Mouse (Mus musculus) layer of hippocampus, postnatal 25 days (tissue): ENCODE data around the gene Hhat. TPM values are rescaled to one million over a fixed set of nuclear protein-coding genes. Genes with fewer than 3 reads are reported as not detected.

Experiments
- DNase-seq, 2 experiments: peaks; one replicate each; pipeline ENCODE4 v3.0.0; 2022; ENCODE audit warnings: mixed read lengths in 2 of 2, low spot score in 1 of 2; ENCODE audit errors: extremely low spot score in 1 of 2
- total RNA-seq, 2 experiments: library from RNA; stranded (reverse); gene quantifications; 2 replicates each; pipeline ENCODE4 v1.2.3; 2021

Hhat gene
- total RNA-seq, 2 experiments from 2014 or later = 1.2 to 1.8 TPM

DNA sequence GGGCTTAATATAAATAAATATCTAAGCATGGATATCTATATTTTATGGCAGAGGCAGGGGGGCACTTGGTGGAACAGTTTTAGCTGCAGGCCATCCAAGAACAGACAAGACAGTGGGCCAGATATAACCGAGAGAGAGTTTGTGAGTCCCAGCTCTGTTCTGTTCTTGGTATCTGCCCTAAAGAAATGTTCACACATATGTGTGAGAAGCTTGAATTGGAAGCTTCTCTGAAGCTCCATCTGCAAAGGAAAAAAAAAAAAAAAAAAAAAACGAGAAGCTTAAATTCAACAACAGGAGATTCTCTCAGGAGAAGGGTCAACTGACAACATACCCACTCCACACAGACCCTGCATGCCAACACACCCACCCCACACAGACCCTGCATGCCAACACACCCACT is 188.1 kb downstream of the Hhat start:
- DNase-seq = no peak

DNA sequence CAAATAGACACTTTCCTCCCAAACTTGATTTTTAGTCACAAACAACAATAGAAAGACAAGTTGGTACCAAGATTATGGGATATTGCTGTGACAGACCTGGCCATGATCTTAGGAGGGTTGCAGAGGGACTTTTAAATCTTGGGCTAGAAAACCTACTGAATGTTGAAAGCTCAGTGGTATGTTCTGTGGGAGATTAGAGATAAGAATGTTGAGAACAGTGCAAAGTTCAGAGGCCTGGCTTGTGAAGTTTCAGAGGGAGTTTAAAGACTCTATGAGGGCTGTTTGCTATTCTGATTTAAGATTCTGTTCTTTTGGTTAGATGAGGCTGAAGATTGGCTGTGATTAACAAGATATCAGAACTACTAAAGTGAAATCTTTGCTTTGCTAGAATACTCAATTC is 206.3 kb downstream of the Hhat start:
- DNase-seq = no peak

DNA sequence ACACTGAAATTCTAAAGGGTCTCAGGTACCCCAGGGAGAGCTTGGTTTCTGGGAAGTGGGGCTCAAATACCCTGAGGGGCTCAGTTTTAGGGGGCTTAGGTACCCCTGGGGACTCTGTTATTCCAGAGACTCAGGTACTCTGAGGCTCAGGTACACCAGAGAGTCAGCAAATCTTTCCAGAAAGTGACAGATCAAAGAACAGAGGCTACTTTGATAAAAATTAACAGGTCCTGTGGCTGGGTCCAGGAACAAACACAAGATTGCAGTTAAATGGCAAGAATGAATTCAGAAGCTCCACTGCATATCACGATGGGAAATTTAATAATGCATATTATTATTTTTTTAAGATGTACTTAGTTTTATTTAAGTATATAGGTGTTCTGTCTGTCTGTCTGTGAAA is 211.7 kb downstream of the Hhat start:
- no peak for DNase-seq

DNA sequence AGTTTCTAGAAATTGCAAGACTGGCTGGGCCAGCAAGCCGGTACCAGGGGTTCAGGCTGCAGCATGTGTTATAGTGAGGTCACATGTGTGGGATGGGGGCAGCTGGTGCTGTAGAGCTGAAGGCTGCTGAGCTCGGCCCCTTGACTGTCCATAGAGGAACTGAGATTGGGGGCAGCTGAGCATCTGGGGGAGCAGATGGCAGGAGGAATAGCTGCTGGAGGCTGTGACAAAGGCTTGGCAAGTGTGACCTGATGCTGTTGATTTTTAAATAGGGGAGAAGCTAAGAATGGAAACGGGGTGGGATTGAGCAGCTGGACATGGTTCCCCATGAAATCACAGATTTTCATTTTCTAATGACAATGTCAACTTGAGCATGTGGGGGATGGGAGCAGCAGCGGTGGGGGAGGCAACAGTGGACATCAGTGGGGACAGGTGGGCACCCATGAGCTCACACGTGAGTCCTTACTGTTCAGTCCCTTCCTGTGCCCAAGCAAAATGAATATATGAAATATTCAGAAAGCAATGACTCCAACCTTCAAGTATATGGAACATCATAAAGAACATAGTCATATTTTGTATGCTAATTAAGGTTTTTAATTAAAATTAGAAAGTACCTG is 212.9 kb downstream of the Hhat start:
- peak in 1 of 2 experiments; percentile 24 for DNase-seq

DNA sequence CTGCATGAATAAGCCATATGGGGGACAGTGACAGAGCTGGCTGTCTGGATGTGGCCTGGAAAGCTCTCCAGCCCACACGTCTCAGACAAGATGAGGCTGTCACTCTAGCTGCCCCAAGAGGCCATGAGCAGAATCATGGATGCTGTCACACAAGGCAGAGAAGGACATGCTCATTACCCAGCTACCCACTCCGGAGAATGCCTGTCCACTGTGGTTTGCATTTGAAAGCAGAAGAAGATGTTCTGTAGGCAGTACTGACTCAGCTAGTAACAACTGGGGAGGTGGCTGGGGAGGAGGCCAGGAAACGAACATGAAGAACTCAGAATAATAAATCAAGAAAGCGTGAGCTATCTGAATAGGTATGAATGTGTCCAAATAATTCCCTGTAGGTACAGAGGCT is 215.5 kb downstream of the Hhat start:
- DNase-seq = no peak

DNA sequence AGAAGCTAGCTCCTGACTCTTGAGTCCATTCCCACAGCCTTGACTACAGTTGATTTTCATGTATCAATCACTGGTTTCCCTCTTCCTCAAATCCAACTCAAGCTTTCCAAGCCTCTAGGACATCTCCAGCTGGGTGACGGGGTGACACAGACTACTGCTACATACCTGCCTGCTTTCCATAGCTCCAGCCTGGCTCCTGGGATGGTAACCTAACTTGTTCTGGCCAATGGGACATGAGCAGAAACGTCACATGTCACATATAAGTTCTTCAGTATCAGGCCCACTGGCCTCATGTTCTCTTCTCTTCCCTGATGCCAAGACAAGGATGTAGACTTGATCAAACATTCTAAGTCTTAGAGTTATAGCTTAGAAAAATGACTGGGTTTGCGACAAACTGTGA is 220.5 kb downstream of the Hhat start:
- DNase-seq = no peak

DNA sequence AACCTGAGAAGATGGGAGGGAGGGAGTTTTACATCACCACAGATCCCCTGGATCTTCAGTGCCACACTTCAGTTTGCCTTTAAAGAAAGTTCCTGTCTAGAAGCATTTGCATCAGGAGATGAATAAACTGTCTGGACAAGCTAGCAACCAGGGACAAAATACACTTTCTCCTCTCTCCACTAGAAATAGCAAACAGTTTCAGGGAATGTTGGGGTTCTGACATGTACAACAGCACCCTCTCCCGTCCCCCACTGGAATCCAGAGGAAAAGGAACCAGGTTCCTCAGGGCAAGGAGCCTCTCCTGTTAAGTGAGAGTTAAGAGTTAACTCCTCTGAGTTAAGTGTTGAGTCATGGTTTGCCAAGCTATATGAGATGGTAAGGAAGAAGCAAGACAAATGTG is 224.2 kb downstream of the Hhat start:
- DNase-seq = no peak

DNA sequence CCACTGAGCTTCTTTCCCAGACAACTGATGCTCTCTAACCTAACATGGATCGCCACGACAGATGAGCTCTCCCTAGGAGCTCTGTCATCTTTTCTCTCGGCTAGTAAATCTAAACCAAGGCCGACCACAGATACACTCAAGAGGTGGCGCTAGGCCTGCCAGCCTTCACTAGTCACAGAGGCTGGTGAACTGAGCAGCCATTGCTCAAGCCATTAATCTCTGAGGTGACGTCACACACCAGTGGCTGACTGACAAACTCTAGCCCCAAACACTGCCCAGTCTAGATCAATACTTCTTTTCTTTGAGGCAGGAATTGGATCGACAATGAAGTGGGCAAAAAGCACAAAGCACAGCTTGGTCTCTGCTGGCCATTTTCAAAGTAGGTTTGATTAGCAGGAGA is 226.1 kb downstream of the Hhat start:
- DNase-seq = no peak

DNA sequence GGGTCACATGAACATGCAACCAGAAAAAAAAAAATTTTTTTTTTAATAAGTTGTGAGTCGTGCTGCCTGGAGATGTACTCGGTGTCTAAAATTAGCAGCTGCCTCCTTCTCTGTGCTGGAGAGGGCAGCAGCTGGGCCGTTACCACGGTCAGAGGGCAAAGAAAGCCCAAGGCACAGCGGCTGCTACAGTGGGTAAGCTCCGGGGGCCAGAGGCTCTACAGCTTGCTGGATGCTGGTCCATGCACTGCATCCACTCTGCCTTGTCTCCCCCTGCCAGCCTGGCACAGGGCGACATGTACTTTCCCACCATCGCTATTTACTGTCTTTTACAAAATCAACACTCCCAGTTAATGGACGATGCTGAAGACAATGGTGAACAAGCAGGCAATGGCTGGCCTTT is 226.9 kb downstream of the Hhat start:
- DNase-seq = no peak

DNA sequence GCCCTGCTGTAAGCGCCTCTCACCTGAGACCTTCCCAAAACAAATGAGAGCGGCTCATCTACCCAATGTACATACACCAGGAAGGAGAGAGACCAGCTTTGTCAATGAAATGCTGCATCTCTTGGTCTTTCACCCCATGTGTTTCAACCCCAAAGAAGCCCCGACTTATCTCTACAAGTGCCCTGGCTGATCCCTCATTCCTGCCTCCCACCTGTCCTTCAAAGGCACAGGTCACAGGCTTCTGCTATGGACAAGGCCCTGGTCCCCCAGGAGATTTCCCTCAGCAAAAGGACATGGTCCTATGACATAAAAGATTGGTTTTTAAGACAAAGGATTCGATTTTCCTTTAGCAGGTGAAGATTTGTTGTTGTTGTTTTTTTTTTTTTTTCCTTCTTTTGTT is 227.3 kb downstream of the Hhat start:
- no peak for DNase-seq

DNA sequence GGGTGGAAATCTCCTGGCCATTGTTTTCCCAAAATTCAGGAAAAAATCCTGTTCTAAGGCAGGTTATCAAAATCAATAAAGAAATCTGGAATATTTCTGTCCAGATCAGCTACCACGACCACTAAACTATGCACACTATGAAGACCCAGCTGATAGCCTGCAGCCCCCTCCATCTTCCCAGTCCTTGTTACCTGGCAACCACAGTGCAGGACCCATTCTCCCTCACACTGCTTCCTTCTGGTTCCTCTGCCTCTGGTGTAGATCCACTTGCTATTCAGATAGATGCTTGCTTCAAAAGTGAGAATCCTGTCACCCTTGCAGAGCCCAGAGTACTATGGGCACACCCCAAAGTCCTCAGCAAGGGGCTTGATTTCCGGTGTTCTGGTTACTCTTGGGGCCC is 228.9 kb downstream of the Hhat start:
- no peak for DNase-seq

DNA sequence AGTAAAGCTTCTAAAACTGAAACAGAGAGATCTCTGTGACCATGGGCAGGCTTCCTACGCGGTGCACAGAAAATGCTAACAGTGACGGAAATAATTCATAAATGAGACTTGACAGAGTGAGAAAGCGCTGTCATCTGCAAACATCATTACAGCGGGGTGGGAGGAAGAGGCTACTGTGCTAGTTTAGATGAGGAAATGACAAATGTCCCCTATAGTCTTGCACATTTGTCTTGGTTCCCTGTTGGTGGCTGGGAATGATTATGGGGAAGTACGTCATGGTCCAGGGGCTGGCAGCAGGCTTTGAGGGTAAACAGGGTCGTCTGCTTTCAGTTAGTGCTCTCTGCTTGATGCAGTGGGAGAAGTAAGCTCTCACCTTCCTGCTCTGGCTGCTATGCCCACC is 233.9 kb downstream of the Hhat start:
- no peak for DNase-seq

DNA sequence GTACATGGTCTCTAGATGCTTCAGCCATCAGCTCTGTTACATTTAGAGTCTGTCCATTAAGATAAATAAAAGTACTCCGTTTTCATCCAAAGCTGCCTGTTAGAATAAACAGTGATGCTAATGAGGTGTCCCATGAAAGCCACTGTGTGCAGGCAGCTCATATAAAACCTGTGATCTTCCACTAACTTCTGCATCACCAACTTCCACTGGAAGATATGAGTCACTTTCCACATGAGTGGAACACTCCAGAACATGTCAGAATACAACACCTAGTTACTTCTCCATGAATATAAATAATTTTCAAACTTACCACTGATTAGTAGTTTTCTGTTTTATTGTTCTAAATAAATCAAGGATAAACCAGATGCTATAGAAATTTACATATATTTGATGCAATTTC is 234.6 kb downstream of the Hhat start:
- DNase-seq = no peak

DNA sequence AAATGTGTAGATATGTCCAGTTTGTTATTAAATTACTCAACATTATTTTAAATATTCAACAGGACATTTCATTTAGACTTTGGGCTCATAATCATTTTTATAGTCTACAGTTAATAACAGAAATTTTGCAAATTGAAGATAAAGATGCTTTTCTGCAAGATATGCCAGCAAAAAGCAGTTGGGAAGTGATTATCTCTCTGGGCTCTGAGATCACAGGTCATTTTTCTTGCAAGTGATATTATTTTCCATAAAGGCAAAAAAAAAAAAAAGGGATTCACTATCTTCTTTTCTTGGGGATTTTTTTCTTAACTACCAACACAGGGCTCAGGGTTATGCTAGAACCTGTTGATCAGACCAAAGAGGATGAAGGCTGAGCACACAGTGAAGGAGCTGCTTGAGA is 238.0 kb downstream of the Hhat start:
- no peak for DNase-seq

DNA sequence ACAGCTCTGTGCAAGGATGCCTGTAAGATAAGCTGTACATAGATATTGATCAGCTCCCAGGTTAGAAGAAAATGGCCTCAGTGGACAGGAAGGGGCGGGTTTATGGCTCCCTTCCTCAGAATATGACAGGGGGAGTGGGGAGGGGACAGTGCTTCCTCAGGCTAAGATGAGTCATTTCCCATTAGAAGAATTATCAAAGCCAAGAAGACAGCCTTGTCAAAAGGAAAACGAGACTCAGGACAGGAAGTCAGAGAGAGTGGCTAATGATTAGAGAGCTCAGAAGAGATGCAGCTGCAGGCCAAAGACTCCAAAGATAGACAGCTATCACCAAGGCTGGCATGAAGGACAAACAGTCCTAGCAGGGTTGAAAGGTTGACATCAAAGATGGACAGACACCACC is 238.8 kb downstream of the Hhat start:
- no peak for DNase-seq

DNA sequence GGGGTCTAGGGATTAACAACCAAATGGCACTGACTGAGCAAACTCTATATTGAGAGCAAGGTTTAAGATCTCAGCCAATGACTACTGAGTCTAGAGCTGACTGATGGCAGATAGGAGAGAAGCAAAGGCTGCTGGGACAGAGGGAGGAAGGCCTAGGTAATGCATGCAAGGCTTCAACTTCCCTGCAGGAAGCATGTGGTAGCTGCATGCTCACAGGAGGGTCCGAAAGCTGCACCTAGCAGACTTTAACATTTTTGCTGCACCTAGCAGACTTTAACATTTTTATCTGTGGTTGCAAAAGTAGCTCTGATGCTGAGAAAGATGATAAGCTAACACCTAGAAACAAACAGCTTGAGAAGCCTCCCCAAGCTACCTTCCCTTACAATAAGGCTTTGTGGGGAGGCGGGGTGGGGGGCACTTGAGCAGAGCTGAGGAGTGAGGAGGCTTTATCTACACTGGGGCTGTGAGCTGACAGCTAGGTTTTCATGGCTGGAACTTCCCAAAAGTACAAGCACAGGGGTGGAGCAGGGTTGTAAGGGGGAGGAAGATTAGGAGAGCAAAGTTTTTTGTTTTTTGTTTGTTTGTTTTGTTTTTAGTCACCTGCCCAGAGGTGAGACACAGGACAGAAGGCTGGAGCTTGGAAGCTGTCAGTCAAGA is 239.4 kb downstream of the Hhat start:
- DNase-seq = no peak

DNA sequence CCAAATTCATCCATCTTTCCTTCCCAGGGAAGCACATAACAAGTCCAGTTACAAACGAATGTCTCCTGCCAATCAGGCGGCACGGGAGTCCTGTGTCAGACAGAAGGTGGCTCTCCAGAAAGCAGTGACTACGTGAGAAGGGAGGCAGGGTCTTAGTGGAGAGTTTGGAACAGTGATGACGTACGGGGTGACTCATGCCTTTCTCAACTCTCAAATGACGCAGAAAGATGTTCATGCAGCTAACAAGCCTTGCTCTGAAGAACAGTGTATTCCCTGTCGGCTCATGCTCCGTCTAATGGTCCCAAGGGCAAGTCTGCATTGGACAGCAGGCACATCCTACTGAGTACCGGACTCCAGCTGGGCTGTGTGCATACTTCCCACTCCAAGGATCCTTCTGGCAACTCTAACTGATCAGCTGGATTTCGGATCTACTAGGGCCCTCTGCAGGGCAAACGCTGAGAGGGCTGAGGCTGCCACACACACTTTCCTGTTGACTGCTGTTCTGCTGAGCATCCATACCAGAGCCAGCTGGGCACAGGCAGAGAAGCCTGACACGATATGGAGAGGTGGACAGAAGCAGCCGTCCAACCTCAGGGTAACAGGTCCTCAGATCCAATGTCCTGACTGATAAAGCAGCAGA is 245.2 kb downstream of the Hhat start:
- no peak for DNase-seq

DNA sequence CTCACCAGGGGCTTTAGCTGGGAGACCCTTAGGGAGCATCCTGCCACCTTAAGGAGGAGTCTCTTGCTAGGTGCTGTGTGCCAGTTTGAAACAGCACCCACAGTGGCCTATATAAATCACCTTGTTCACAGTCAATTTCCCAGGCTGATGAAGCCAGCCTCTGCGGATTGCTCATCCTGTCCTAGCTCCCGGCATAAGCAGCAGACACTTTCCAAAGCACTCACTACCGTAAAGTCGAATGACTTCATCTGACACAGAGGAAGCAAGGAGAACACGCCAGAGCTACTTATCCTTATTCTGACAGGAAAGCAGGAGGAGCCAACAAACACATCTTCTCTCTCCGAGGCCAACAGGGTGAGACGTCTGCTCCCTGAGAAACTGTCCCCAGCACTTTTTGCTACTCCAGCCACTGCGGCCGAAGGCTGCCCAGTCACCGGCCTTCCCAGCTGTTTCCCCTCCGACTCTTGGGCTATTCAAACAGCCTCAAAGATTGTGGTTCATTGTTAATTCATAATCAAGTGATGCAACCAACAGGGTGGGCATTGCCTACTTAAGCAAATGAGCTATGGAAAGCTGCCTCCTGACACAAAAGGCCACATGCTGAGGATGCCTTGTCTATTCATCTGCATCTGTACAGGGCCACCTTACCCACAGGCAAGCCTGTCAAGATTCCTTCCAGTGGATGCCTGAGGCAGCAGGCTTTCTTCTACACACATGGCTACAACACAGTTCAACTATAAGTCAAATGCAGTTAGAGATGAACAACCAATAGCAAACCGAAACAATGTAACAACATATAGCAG is 248.4 kb downstream of the Hhat start:
- no peak for DNase-seq

DNA sequence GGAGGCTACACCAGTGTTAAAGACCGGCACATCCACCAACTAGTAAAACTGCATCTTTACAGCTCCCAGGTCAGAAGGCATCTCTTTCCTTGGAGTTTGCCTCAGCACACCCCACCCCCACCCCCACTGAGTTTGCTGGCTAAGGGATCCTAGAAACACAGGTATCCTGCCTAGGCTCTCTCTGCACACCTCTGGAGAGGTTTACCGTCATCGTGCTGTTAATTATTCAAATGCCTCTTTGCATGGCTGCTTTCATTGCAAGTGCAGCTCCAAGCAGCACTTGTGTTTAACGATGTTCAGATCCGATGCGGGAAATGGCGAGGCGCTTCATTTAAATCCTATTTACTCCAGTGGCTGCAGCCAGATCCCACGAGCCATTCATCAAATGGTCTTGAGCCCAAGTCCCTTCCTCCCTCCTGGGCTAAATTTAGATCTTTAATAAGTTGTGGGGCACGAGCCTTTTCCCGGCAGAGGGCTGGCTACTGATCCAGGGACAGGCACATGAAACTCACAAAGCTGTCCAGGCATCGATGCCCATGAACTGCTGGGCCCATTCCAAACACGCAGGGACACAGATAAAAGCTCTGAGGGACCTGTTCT is 250.1 kb downstream of the Hhat start:
- DNase-seq = no peak

DNA sequence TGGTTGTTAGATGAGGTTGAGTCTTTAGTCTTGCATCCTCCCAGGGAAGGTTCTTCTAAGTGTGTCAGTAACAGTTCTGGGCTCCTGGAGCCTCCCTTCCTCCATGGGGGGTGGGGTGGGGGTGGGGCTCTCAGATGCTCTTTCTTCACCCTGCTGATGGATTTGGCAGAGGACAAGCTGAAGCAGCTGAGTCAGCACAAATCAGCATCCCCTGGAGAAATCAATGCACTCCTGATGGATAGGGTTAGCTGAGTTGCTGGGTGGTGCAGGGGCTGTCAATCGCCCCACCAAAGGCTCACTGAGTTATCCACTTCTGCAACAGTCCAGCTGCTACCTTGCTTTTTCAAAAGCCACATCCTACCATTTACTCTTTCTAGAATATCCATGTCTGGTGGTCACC is 251.3 kb downstream of the Hhat start:
- DNase-seq = no peak

DNA sequence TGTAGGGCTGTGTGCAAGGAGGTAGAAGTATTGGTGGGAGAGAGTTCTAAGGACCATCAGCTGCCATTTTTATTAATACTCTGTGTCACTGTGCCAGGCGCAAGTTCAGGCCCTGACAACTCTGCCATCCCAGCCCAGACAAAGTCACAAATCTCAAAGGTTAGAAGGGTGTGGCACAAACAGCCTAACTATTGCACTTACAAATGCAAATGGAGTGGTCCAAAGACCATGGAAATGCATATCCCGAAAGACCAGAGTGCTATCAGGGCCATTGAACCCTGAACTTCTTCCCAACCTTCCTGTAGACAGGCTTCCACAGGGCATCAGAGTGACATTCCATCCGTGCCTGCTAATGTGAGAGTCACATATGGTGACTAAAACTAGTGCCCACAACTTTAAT is 255.7 kb downstream of the Hhat start:
- DNase-seq = no peak
